Mouse (Mus musculus): ENCODE data around the gene Ptprr.

DNA sequence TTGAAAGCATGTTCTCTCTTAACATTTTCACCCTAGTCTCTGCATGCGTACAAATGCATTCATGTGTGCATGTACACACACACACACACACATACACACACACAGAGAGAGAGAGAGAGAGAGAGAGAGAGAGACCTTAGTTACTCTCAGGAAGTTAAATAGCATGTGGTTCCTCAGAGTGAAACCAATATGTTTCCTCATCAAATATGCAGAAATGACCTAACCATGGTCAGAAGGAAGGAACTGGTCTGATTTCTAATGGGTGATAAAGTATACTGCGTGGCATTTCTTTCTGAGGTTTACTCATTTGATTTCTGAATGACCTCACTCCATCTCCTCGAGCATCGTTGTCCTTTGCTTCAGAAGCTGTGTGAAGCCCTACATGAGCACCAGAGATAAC, 113.2 kb downstream of the Ptprr start:
- TF ChIP-seq POLR2A (IDR thresholded peaks at IDR 0.05; ENCODE audit: control insufficient read depth, extremely low read depth, insufficient read depth, low read length, poor library complexity) (no peak), CTCF (IDR thresholded peaks at IDR 0.05; ENCODE audit: borderline replicate concordance, control insufficient read depth, extremely low read depth, insufficient read depth, low read length, poor library complexity) (no peak)

All from thymus, adult 2 months (tissue).